Mouse (Mus musculus): ENCODE measurements around the gene Trarg1.

Trarg1 gene

DNA sequence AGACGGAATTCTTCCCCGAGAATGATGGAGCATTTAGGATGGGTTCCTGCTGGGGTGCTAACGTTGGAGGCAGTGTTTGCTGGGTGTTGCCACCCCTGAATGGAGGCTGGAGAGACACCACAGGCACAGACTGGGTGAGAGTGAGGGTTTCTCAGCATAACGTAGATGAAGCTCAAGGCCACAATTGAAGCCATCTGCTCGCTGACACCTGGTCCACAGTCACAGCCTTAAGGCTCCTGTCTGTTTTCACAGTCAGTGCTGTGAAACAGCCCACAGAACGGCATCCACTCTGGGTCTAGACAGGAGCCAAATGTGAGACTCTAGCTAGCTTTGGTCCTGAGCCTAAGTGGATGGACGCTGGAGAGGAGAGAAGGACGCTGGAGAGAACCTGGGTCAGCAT lies 5.4 kb upstream of the Trarg1 start:
- no peak for DNase-seq

DNA sequence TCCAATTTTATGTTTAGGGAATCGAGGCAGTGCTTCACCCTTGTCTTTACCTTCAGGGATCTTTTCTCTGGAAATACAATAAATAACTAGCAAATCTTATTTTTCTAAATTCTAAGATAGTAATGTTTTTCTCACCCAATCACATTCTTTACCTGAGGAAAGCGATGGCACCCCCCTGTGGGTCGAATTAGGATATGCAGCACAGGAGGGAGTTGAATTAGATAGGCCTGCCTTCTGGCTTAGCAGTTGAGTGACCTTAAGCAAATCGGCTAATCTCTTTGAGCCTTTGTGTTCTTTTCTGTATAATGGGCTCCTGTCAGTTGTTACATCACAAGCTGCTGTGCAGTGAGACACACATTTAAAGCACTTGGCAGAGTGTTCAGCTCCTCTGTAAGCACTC lies 4.9 kb upstream of the Trarg1 start:
- no peak for DNase-seq

DNA sequence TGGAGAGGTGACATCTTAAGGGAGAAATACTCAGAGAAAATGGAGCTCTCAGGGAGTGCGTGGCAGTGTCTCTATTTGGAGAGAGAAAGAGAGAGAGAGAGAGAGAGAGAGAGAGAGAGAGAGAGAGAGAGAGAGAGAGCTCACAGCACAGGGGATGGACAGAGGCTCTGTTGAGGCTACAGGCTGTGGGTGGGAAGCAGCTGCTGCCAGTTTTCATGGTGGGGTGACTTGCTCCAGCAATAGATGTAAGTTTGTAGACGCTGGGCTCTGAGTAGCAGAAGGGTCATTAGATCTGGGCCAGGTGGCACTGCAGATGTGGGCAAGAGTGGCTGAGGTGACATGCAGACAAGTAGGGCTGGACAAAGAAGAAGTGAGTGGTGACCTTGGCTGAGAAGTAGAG lies 6.0 kb downstream of the Trarg1 start:
- no peak for DNase-seq

GRCm38 (mm10) chr11:76692096-76692495 lies 12.5 kb downstream of the Trarg1 start:
- DNase-seq, result no peak

GRCm38 (mm10) chr11:76695810-76696209 lies 16.2 kb downstream of the Trarg1 start:
- DNase-seq, result no peak

GRCm38 (mm10) chr11:76699626-76700025 lies 20.0 kb downstream of the Trarg1 start:
- no peak for DNase-seq

DNA sequence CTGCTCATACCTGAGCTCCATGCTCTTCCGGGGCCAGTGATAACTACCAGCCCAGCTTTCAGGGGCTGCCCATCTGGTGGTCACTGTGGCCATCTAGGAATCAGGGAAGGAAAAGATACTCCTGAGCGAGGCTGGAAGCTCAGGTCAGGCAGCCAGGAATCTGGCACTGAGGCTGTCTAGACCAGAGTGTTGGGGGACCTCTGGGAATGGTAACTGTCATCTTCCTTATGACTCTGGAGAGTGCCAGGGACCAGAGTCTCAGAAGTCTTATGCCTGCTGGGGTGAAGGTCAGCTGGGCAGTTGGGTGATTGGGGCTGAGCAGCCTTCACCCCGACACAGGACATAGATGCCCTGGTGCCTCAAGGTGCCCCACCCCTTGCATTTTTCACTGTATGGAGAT lies 28.0 kb downstream of the Trarg1 start:
- no peak for DNase-seq

DNA sequence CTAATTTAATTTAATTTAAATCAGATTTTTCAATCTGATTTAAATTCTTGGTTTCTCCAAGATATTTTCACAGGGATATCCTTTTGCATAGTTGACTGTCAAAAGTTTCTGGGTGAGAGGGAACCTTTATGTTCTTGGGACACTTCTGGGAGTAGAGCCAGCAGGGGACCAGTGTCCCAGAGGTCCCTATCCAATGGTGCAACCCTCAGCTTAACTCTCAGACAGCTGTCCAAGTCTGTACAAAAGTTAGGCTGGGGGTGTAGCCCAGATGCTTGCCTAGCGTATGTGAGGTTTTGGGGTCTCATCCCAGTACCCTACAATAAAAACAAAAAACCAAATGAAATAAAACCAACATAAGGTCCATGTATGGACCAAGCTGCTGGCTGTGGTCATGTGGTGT lies 28.5 kb downstream of the Trarg1 start:
- DNase-seq, result no peak

DNA sequence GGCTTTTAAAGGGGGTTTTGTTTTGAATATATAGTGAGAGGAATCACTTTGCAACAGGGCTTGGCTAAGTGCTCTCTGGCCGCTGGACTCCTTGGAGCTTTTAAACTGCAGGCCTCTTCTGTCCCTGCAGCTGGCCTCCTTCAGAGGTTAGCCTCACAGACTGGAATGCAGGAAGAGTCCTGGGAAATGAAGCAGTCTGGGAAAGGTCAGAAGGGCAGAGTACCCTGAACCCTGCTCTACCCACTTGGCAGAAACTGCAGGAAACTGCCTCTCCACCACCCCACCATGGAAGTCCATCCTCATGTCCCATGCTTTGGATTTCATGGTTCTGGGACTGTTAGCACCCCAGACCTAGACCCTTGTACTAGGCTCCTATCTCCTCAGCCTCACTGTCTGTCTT lies 29.3 kb downstream of the Trarg1 start:
- DNase-seq, result no peak

- DNase-seq, result no peak
Measured at GRCm38 (mm10) chr11:76709625-76710452, 30.2 kb downstream of the Trarg1 start.

- no peak for DNase-seq
Measured at GRCm38 (mm10) chr11:76717000-76717399, 37.4 kb downstream of the Trarg1 start.

- DNase-seq, result no peak
Measured at GRCm38 (mm10) chr11:76723911-76724310, 44.3 kb downstream of the Trarg1 start.

DNA sequence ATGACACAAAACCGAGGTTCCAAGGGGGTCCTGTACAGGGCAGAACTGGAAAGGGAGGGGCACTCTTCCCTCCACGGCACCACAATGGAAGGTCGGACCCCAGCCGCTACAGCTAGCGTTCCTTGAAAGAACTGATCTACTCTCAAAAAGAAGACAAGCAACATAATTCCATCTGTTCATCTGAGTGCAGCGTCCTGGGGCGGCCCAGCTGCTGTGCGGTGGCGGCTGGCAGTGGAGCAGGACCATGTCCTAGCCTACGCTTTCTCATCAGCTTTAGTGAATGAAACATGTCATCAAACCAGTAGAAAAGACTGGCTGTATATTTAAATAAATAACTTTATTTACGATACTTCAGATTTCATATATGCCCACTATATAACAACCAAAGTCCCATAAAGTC lies 48.5 kb downstream of the Trarg1 start:
- DNase-seq, result no peak

GRCm38 (mm10) chr11:76730650-76731049 lies 51.0 kb downstream of the Trarg1 start:
- no peak for DNase-seq

- peak; percentile 18 for DNase-seq
Measured at GRCm38 (mm10) chr11:76734560-76734959, 55.0 kb downstream of the Trarg1 start.

- DNase-seq, result no peak
Measured at GRCm38 (mm10) chr11:76735753-76736324, 56.2 kb downstream of the Trarg1 start.

DNA sequence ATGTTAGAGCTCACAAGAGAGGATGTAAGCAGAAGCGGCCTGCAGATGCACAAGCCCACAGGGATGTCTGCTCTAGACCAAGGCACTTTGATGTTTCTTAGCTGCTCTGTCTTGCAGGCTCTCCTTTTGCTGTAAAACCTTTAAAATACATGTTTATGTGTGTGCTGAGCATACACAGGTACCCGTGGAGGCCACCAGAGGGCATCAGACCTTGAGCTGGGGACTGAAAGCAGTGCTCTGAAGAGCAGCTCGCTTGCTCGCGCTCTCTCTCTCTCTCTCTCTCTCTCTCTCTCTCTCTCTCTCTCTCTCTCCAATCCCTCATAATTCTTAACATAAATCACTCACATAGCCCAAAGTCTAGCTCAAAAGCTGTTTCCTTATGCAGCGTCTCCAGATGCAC lies 59.5 kb downstream of the Trarg1 start:
- peak; percentile 54 for DNase-seq

GRCm38 (mm10) chr11:76742511-76742910 lies 62.9 kb downstream of the Trarg1 start:
- DNase-seq, result no peak

DNA sequence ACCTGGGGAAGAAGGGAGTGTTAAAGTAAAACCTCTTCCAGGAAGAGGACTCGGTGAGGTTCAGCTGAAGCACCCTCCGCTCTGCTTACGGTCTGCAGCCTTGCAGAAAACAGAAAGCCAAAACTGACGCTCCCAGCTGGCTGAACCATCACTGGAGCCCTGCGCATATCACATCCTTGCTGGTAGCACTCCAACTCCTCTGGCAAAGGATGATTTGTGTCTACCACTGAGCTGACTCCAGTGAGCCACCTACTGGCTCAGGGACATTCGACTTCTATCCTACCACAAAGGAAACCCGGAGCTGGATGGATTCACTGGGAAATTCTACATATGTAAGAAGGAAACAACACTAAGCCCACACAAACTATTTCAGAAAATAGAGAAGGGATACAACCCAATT lies 64.9 kb downstream of the Trarg1 start:
- no peak for DNase-seq

GRCm38 (mm10) chr11:76745921-76746320 lies 66.3 kb downstream of the Trarg1 start:
- DNase-seq, result no peak

All from thymus, postnatal 25 days (tissue).